Mouse (Mus musculus) thymus, postnatal 25 days (tissue): ENCODE results near the gene H2al1m.
"Not testable (repeated sequence)": the region's sequence is repeated elsewhere in the genome, so short reads cannot be mapped to it uniquely, and the experiment has no call there.

ENCODE experiments used
- DNase-seq: peaks from one replicate; pipeline ENCODE4 v3.0.0; 2022

H2al1m gene

DNA sequence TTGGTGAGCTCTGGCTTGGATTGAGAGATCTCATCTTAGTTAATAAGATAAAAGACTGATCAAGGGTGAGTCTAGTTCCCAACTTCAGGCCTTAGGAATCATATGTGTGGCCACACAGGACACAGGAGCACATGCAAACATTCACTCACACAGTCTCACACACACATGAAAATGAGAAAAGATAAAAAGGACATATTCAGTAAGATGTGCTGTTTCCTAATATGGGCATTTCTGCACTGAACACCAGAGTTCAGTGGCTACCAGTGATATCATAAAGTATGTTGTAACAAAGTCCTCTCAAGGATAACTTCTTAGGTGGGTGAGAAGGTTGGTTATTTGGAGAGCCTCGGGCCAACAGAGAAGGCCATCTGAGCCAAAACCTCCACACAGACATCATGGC, at the start of gene H2al1m:
Gene H2al1m (plus strand): TSS at position 301 of the 400 bp plus-strand sequence.
- not testable (repeated sequence) for DNase-seq

DNA sequence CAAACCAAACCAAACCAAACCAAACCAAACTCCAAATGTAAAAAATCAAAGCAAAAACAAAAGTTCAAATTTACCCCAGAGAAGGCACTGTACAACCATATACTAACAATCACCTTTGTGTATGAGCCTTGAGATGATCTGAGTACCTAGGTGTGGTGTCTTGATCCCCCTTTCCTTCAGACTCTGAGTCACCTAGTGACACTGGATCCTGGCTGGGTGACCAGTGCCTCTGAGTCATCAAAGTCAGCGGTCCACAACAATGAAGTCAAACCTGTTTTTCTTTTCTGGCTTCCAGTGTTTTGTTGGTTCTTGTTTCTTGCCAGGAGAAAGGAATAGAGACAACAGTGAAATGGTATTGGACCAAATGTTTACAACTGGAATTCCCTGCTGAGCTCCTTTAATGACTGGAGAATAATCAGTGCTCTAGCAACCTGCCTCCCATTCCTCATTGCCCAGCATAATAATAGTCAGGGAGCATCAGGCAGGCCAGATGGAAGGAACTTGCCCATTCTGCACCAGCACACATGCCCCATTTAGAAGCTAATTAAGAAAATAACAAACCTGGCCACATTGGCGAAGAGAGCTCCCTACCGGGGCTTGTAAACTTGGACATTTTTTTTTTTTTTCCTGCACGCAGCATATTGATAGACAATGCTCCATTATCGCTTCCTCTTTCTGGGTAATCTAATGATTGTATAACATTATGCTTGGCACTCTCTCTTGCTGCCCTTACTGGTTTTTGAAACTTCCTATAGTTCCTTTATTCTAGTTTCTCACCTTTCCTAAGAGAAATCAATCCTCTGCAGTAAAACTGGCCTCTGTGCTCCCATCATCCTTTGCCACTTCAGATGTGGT, 42.6 kb upstream of the H2al1m start:
- DNase-seq, result no peak

DNA sequence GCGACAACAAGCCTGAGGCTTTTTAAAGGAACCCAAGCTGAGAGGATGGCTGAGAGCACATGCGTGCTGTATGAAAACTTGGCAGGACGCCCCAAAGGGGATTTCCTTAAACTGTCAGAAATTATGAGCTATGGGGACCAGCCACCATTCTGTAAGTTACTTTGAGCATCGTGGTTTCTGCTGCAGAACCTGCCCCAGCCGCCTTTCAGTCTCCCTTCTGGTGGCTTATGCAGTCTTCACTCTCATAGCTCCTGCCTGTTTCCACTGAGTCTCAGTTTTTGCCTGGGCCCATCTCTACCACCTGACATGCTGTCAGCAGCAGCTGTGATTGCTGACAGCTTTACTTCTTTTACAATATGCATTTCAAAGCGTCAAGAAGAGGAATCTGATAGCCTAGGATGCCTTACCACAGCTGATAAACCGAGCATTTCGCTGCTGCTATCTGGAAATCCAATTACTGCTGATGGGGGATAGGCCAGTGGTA, 40.1 kb upstream of the H2al1m start:
- no peak for DNase-seq

DNA sequence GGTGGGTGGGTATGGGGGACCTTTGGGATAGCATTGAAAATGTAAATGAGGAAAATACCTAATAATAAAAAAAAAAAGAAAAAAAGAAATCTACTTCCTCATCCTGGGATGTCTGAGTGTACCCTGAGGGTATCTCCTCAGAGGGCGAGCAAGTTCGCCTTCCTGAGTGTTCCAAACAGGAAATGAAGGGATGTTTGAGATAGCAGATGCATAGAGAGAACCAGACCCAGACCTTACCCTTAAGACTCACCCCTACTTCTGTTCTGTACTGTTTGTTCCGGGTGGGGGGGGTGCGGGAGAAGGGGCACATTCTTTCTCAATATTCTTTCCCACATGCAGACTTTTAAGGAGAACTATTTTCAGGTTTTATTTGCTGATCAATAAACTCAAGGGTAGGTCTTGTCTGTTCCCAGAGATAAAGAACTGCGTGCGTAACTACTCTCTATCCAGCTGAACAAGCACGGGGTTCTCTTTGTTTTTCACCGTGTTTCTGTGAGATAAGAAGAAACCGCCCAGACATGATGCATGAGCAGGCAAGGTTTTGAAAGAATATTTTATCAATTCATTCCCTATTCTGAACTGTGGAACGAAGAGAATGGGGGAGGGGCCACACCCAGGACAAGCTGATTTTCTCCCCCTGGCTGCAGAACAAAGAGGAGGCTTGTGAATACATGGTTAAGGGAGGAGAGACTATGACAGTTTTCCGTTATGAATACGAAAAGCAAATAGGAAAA, 38.8 kb upstream of the H2al1m start:
- DNase-seq, result no peak

DNA sequence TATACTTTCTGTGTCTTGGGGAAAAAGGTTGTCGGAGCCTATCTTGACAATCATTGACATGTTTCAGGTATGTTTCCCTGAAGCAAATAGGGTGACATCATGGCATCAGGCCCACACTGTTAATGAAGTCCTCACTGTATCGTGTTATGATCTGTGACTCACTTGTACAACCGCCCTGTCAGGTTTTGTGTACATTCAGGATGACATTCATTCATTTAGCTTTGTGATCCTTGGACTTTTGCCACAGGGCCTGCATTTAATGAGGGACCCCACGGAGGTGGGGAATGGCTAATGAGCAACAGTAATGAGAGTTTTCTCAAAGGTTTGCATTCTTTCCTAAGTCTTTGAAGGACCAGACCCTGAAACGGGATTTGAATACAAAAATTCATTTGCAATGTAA, 34.7 kb upstream of the H2al1m start:
- DNase-seq, result no peak

DNA sequence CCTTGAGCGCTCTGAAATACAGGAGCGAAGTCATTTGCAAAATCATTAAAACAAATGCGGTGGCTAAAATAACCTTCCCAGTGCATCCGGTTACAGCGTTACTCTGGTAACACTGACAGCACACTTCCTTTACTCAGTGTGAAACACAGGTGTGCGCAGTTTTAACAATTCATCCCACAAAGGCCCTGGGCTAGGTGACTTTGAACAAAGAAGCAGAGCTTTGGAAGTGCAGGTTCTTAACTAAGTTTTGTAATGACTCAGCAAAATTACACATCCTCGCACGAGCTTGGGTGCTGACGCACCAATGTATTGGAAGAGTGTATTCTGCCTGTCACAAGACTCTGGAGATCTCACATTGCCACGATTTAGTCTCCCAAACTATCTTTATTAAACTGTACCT, 29.6 kb upstream of the H2al1m start:
- peak; percentile 1 for DNase-seq

DNA sequence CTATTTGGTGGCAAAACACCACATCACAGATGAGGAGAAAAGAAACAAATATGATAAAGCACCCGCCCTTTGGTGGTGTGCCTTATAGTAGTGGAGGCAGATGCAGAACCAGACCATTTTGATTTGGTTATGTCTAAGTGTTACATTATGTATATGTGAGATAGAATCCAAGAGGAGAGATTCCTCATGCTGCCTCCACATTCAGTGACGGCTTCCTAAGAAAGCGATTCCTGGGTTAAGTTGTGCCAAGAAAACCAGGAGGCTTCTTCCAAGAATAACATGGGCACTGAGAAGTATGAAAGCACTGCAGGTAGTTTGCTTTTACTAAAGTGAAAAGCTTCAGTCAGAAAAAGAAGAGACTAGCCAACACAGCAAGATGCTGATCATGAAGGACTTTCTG, 28.7 kb upstream of the H2al1m start:
- no peak for DNase-seq

DNA sequence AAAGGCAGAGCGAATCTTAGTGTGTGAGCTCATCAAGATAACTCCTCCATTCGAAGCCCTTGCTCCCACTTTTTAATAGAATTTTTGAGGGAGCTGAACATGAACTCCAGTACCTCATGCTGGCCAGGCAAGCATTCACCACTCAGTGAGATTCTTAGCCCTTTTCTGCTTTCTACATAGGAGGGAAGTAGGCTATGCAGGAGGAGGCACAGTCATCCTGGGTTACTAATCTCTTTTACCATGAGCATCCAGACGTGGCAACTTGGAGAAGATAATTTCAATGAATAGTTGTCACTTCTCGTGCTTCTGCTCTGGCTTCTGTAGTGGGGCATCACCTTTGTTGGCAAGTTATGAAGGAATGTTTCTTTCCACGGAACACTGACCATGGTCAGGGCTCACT, 26.8 kb upstream of the H2al1m start, which contains the start of gene Gm14862:
Gene Gm14862 (minus strand): TSS at position 134 of the 400 bp plus-strand sequence.
- no peak for DNase-seq

DNA sequence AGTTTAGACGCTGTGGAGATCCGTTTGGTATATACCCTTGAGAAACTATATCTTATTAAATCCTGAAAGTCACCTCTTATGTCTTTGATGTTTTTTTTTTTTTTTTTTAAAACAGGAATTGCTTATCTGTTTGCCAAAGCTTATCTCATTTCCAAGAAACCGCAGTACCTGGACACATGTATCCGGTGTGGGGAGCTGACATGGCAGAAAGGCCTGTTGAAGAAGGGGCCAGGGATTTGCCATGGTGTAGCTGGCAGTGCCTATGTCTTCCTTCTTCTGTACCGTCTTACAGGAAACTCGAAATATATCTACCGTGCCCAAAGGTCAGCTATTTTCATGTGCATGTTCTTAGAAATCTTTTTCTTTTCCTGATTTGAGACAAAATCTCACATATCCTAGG, 25.7 kb upstream of the H2al1m start:
- DNase-seq, result no peak

DNA sequence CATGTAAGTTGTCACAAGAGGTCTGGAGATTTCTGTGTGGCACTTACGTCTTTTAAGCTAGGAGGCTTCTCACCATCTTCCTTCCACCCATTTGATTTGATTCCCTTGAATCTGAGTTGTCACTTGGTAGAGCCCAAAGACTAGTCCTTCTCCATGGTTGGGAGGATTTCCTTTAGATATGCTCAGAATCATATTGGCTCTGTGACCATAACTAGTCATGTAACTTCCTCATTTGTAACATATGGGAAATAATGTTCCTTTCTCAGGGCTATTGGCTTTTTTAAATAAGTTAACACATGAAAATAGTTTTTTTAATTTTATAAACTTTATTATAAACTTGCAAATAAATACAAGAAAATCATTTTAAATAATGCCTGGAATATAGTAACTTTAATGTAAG, 24.3 kb upstream of the H2al1m start:
- DNase-seq, result no peak

DNA sequence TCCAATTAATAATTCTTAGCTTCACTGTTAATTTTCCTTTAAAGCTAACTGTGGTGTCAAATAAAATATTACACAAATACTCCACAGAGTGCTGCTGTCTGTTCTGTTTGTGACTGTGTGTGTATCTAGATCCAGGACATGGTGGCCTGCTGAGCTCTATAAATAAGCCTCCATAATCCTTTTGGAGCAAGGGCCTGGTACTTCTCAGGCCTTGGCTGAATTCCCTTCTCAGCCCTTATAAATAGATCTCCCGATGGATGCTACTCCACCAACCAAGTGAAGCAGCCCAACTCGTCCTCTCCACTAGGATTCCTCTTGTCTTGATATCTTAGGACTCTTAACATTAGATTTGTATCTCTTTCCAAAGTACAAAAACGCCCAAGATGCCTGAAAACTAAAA, 12.5 kb upstream of the H2al1m start:
- no peak for DNase-seq

DNA sequence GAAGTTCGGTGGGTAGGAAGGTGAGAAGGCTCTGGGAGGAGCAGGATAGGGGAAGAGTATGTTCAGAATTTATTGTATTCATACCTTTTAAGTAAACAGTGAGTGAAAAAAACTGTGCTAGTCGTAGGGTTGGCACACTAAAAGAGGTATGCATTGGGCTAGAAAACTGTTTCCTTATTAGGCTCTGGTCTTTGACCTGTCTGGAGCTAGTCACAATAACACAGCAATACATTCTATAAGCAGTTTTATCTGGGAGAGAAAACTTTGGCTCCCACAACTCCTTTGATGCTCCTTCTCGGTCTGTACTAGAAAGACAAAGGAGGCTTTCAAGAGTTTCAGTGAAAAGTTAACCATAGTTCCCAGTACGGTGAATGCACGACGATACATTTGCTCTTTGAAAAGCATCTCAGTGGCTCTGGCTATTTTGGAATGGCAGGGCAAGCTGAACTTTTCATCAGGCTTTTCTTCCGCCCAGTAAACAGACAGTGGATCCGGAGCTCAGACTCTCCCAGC, 11.6 kb upstream of the H2al1m start:
- no peak for DNase-seq

DNA sequence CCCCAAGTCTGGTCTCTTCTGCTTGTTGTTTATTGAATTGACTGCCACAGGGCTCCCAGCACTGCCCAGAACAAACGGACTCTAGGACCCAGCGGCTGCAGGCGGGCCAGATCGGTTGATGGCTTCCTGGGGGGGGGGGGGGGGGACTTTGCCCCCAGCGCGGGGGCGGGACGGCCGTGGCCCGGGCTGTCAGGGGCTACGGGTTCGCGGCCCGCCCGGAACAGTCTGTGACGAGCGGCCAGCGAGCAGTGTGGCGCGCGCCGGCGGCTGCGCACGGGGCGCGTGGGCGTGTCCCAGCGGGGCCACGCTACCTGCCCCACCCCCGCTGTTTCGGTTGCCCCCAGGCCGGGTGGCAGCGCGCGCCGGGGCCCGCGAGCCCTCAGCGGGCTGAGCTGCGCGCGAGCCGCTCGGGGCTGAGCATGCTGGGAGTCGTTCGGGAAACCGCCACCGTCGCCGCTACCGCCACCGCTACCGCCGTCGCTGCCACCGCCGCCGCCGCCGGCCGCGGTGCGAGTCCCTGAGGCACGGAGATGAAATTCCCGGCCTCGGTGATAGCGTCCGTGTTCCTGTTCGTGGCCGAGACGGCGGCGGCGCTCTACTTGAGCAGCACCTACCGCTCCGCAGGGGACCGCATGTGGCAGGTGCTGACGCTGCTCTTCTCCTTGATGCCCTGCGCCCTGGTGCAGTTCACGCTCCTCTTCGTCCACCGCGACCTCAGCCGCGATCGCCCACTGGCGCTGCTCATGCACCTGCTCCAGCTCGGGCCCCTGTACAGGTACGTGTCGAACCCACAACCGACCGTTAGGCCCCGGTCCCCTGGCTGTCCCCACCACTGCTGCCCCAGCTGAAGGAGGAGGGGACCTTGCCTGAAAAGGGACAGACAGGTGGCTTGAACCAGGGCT, 10.9 kb upstream of the H2al1m start, which contains the start of gene Xk:
Gene Xk (plus strand): TSS at position 297 of the 902 bp plus-strand sequence.
- DNase-seq, result peak; percentile 62

DNA sequence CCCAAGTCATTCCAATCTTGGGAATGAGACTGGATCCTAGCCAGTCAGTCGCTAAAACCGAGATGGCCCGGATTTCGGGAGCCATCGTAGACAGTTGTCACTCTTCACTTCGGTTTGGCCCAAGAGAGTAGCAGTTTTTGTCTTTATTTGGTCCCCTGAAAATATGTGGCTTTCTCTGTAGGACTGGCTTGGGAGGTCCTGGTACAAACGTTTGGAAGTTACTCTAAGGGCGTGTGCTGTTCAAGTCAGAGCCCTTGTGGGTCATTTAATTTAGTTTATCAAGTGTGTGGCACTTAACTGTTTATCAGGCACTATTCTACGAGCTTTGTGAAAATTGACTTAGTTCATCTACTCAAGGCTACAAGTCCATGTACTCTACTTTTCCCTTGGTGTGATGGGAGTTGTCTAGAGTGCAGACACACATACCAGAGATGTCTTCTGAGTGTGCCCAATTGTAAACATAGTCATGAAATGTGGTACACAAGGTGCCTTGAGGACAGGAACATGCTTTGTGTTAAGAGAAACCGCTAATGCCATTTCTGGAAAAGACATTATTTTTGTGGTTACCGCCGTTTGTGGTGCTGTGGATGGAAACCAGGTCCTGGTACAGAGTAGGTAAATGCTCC, 10.1 kb upstream of the H2al1m start:
- no peak for DNase-seq

DNA sequence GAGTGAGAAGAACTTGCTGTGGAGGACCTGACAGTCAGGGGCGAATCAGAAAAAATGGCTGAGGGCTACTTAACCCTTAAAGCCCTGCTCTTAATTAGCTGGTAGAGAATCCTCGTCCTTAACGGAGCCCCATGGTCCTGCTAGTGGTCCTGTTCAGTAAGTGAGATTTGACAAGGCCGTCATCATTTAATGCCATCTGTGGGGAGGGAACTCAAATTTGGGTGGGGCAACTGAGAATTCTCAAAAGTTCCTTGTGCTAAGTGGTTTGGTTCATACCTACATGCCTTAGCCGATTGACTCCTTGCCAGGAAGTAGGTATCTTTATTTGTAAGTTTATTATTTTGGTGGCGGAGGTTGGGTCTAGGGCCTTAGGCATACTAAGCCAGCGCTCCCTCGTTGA, 9.2 kb upstream of the H2al1m start:
- DNase-seq, result no peak

DNA sequence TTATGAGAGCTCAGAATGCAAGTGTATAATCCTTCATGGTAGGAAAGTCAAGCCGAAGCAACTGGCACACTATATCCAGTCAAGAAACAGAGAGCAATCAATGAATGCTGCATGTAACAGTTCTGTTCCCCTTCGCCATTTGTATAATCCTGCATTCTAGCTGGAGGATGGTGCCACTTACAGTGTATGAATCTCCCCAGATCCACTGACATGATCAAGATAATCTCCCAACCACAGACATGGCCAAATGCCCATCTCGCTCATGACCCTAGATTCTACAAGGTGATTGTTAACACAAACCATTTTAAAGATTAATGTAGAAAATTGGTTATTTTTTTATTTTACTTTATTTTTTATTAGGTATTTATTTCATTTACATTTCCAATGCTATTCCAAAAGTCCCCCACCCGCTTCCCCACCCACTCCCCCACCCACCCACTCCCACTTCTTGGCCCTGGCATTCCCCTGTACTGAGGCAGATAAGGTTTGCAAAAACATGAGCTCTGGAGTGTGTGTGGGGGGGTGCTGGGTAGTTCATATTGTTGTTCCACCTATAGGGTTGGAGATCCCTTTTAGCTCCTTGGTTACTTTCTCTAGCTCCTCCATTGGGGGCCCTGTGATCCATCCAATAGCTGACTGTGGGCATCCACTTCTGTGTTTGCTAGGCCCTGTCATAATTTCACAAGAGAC, 9.7 kb downstream of the H2al1m start:
- DNase-seq, result not testable (repeated sequence)

DNA sequence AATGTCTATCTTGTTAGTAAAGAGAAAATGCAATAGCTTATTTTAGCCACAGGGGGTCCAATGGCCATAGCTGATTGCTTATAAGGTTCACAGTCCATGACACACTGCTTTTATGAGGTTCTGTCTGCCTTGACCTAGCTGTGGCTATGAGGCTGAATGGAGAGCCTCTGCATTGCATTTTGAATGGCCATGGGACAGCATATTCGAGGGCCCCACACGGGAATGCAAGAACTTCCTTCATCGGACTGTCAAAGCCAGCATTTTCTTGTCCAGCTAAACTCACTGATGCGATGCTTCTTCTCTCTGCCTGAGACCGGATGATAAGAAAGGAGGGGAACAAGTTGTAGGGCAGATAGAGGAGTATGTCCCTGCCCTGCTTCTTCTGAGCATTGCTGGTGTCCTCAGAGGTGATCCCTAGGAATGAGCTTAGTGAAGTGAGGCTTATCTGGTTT, 14.9 kb downstream of the H2al1m start:
- no peak for DNase-seq

DNA sequence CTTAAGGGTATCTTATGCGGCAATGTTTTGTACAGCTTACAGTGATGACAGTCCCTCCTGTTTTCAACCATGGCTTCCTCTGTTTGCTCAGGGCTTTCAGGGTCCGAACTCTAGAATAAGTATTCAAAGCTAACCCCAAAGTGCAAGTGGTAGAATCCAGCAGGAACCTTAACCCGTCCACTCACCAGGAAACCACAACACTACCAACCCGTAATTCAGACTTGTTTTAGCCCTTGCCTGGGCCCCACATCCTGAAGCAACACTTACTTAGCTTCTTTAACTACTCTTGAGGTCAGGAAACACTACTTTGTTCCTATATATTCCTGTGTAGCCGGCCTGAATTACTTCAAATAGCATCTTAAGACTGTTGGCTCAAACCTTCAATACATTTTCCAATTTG, 19.2 kb downstream of the H2al1m start:
- no peak for DNase-seq

DNA sequence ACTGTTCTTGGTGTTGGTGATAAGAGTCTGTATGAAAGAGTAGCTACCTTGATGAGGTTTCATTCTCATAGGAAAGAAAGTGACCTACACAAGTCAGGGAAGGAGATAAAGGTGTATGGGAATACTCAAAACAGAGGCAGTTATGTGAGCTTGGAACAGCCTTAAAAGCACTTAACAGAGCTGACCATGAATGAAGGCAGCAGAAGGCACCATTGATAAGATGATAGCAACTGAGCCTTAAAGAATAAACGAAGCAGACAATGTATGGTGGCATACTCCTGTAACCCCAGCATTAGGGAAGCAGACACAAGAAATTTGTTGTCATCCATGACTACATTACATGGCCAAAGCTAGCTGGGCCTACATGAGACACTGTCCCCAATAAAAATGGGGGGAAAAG, 19.9 kb downstream of the H2al1m start:
- no peak for DNase-seq

DNA sequence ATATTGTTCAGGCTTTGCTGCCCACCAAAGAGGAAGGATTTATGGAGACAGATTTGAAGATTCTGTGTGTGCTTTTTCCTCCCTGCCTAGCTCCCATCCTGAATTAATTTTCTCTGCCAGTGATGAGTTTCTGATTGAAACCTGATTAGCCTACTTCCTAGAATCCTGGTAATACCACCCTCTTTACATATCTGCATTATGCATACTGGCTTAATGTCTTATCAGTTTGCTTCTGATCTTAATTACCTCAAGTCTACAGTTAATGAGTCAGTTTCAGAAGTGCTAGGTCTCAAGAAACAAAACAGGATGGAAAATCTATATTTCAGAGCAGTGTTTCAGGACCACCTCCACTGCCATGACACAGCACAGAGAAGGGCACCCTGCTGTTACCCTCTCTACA, 32.9 kb downstream of the H2al1m start:
- DNase-seq, result not testable (repeated sequence)

DNA sequence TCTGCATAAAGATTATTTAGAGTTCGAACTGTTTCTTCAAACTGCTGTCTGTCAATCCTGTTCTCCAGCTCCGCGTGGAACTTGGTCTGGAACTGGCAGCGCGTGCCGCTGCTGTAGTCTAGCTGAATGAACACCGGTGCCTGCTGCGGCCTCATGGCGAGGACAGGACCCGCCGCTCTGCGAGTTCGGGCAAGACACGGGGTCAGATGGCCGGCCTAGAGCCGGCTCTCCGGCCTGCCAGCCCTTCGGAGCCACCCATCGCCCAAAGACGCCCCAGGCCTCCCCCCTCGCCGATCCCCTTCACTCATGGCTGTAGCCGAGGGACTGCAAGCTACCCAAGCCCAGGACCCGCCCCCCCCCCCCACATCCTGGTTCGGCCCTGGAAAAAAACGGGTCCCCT, 44.4 kb downstream of the H2al1m start:
- DNase-seq, result not testable (repeated sequence)
